Mouse (Mus musculus): ENCODE measurements around the gene Cep295. TPM values are rescaled to one million over a fixed set of nuclear protein-coding genes. Genes with fewer than 3 reads are reported as not detected.
"Not testable (repeated sequence)": the region's sequence is repeated elsewhere in the genome, so short reads cannot be mapped to it uniquely, and the experiment has no call there.

The Cep295 gene
- total RNA-seq (2015) (45.0 and 82.7 TPM in 2 replicates), total RNA-seq (2017) (35.1 and 60.7 TPM in 2 replicates)

GRCm38 (mm10) chr9:15357484-15358275 is at the start of gene Cep295:
Cep295 (minus strand) TSS chr9:15357788.
- peak; percentile 94 for ATAC-seq (replicated peaks; ENCODE audit: poor library complexity)

- ATAC-seq (replicated peaks; ENCODE audit: poor library complexity), result no peak
These were observed 40.0 kb upstream of the Cep295 start for GRCm38 (mm10) chr9:15397591-15397990.

GRCm38 (mm10) chr9:15395353-15395942 is 37.9 kb upstream of the Cep295 start:
- peak; percentile 98 for ATAC-seq (replicated peaks; ENCODE audit: poor library complexity)

- ATAC-seq (replicated peaks; ENCODE audit: poor library complexity), result no peak
These were observed 29.6 kb upstream of the Cep295 start for GRCm38 (mm10) chr9:15387075-15387643.

GRCm38 (mm10) chr9:15384266-15384665 is 26.7 kb upstream of the Cep295 start:
- no peak for ATAC-seq (replicated peaks; ENCODE audit: poor library complexity)

GRCm38 (mm10) chr9:15366260-15366659 is 8.7 kb upstream of the Cep295 start:
- no peak for ATAC-seq (replicated peaks; ENCODE audit: poor library complexity)

- ATAC-seq (replicated peaks; ENCODE audit: poor library complexity), result peak; percentile 77
These were observed 8.3 kb upstream of the Cep295 start for GRCm38 (mm10) chr9:15365856-15366255.

- ATAC-seq (replicated peaks; ENCODE audit: poor library complexity), result no peak
These were observed 7.3 kb upstream of the Cep295 start for GRCm38 (mm10) chr9:15364843-15365242.

- no peak for ATAC-seq (replicated peaks; ENCODE audit: poor library complexity)
These were observed 588 bp downstream of the Cep295 start for GRCm38 (mm10) chr9:15356916-15357483.

GRCm38 (mm10) chr9:15349925-15350324 is 7.7 kb downstream of the Cep295 start:
- ATAC-seq (replicated peaks; ENCODE audit: poor library complexity), result no peak

GRCm38 (mm10) chr9:15337776-15338175 is 19.8 kb downstream of the Cep295 start:
- no peak for ATAC-seq (replicated peaks; ENCODE audit: poor library complexity)

- ATAC-seq (replicated peaks; ENCODE audit: poor library complexity), result no peak
These were observed 39.3 kb downstream of the Cep295 start for GRCm38 (mm10) chr9:15318170-15318742.

- ATAC-seq (replicated peaks; ENCODE audit: poor library complexity), result 0 out of 2 replicates have a peak, but pooled peaks have one; percentile 11
These were observed 40.1 kb downstream of the Cep295 start for GRCm38 (mm10) chr9:15317223-15318169.

GRCm38 (mm10) chr9:15316296-15316695 is 41.3 kb downstream of the Cep295 start:
- not testable (repeated sequence) for ATAC-seq (replicated peaks; ENCODE audit: poor library complexity)

GRCm38 (mm10) chr9:15314619-15315018 is 43.0 kb downstream of the Cep295 start:
- no peak for ATAC-seq (replicated peaks; ENCODE audit: poor library complexity)

- no peak for ATAC-seq (replicated peaks; ENCODE audit: poor library complexity)
These were observed 44.0 kb downstream of the Cep295 start for GRCm38 (mm10) chr9:15313633-15314032.

GRCm38 (mm10) chr9:15312054-15312735 is 45.4 kb downstream of the Cep295 start:
- peak; percentile 76 for ATAC-seq (replicated peaks; ENCODE audit: poor library complexity)

GRCm38 (mm10) chr9:15310179-15310578 is 47.4 kb downstream of the Cep295 start:
- no peak for ATAC-seq (replicated peaks; ENCODE audit: poor library complexity)

GRCm38 (mm10) chr9:15309425-15309824 is 48.2 kb downstream of the Cep295 start:
- ATAC-seq (replicated peaks; ENCODE audit: poor library complexity), result no peak

GRCm38 (mm10) chr9:15308254-15308653 is 49.3 kb downstream of the Cep295 start:
- ATAC-seq (replicated peaks; ENCODE audit: poor library complexity), result no peak
